Mouse (Mus musculus) CH12.LX (cell line): ENCODE data around the gene Fchsd2. TPM values are rescaled to one million over a fixed set of nuclear protein-coding genes. Genes with fewer than 3 reads are reported as not detected.

Experiments used
- DNase-seq: peaks from one replicate; pipeline ENCODE4 v3.0.0-alpha.2; 2013; ENCODE audit errors: extremely low read depth
- H3K27ac ChIP-seq: 2 replicates; pipeline ENCODE4 v1.5.1; 2012; ENCODE audit warnings: low read depth, mild to moderate bottlenecking, control low read depth, moderate library complexity; ENCODE audit not compliant: insufficient read depth
- H3K27me3 ChIP-seq: replicated peaks from 2 replicates; pipeline ENCODE3; 2012; ENCODE audit warnings: inconsistent platforms
- H3K36me3 ChIP-seq, 2 experiments: replicated peaks in 1 of 2; 2 replicates each; pipeline versions ENCODE3 to v1.6.1; 2012; ENCODE audit warnings: inconsistent platforms in 1 of 2, low read length in 1 of 2, mild to moderate bottlenecking in 1 of 2, mixed read lengths in 1 of 2, moderate library complexity in 1 of 2; ENCODE audit not compliant: control insufficient read depth in 1 of 2, insufficient read depth in 1 of 2
- H3K4me1 ChIP-seq, 2 experiments: 2 replicates each; pipeline ENCODE4 v1.6.1; 2012; ENCODE audit warnings: inconsistent platforms in 1 of 2, moderate library complexity in 1 of 2; ENCODE audit not compliant: insufficient read depth in 2 of 2, control insufficient read depth in 1 of 2
- H3K4me2 ChIP-seq: 2 replicates; pipeline ENCODE4 v1.6.1; 2012; ENCODE audit warnings: low read depth, mild to moderate bottlenecking, control low read depth; ENCODE audit not compliant: poor library complexity, insufficient read depth, severe bottlenecking
- H3K4me3 ChIP-seq, 3 experiments: fragments of 150-350 bp in 1 of 3; sonication (generic) in 1 of 3; replicated peaks in 1 of 3; 2 replicates each; pipeline versions ENCODE3 to v1.5.1; 2011 to 2012; ENCODE audit warnings: low read depth in 2 of 3, low read length in 2 of 3, mild to moderate bottlenecking in 2 of 3, moderate library complexity in 2 of 3, control low read depth in 1 of 3, improper control_type of control experiment in 1 of 3, inconsistent platforms in 1 of 3, mixed read lengths in 1 of 3; ENCODE audit not compliant: poor library complexity in 1 of 3
- H3K79me2 ChIP-seq: replicated peaks from 2 replicates; pipeline ENCODE4 v1.6.1; 2012; ENCODE audit warnings: mild to moderate bottlenecking, moderate library complexity; ENCODE audit not compliant: control insufficient read depth, poor library complexity, insufficient read depth, severe bottlenecking; ENCODE audit errors: extremely low read depth
- H3K9ac ChIP-seq: 2 replicates; pipeline ENCODE4 v1.6.1; 2012; ENCODE audit warnings: low read depth, mild to moderate bottlenecking, control low read depth, moderate library complexity; ENCODE audit not compliant: insufficient read depth
- H3K9me3 ChIP-seq: replicated peaks from 2 replicates; pipeline ENCODE3; 2012; ENCODE audit warnings: low read length, inconsistent platforms, mixed read lengths
- CTCF ChIP-seq, 2 experiments: IDR thresholded peaks in 1 of 2; conservative IDR thresholded peaks in 1 of 2; 2 replicates each; pipeline ENCODE4 v1.5.1; 2011 to 2012; ENCODE audit warnings: low read depth in 2 of 2, low read length in 2 of 2, improper control_type of control experiment in 1 of 2, inconsistent platforms in 1 of 2, mild to moderate bottlenecking in 1 of 2, moderate library complexity in 1 of 2
- EP300 ChIP-seq: IDR thresholded peaks from 2 replicates; pipeline ENCODE4 v1.6.1; 2011; ENCODE audit warnings: low read length, improper control_type of control experiment
- IRF4 ChIP-seq: IDR thresholded peaks from 2 replicates; pipeline ENCODE4 v1.6.1; 2014; ENCODE audit warnings: low read depth, mild to moderate bottlenecking, inconsistent platforms, low read length, improper control_type of control experiment
- MAFK ChIP-seq: IDR thresholded peaks from 2 replicates; pipeline ENCODE4 v1.6.1; 2011; ENCODE audit warnings: low read length, improper control_type of control experiment; ENCODE audit not compliant: insufficient replicate concordance
- MAX ChIP-seq: IDR thresholded peaks from 2 replicates; pipeline ENCODE4 v1.6.1; 2011; ENCODE audit warnings: low read length, improper control_type of control experiment
- MXI1 ChIP-seq: IDR thresholded peaks from 2 replicates; pipeline ENCODE4 v1.6.1; 2011; ENCODE audit warnings: mild to moderate bottlenecking, low read depth, low read length, improper control_type of control experiment
- PAX5 ChIP-seq: IDR thresholded peaks from 2 replicates; pipeline ENCODE4 v1.6.1; 2012; ENCODE audit warnings: low read length, inconsistent platforms, mixed read lengths
- POLR2AphosphoS2 ChIP-seq: IDR thresholded peaks from 2 replicates; pipeline ENCODE4 v1.6.1; 2011; ENCODE audit warnings: low read depth, low read length, improper control_type of control experiment
- RAD21 ChIP-seq: IDR thresholded peaks from 2 replicates; pipeline ENCODE4 v1.6.1; 2011; ENCODE audit warnings: low read depth, mild to moderate bottlenecking, low read length, improper control_type of control experiment, moderate library complexity
- SIN3A ChIP-seq: IDR thresholded peaks from 2 replicates; pipeline ENCODE4 v1.6.1; 2012; ENCODE audit warnings: low read length, improper control_type of control experiment, inconsistent platforms
- SMC3 ChIP-seq: IDR thresholded peaks from 2 replicates; pipeline ENCODE4 v1.6.1; 2011; ENCODE audit warnings: low read depth, low read length, improper control_type of control experiment
- UBTF ChIP-seq: IDR thresholded peaks from 2 replicates; pipeline ENCODE4 v1.6.1; 2012; ENCODE audit warnings: low read depth, mild to moderate bottlenecking, inconsistent platforms, low read length, improper control_type of control experiment, moderate library complexity
- USF2 ChIP-seq: conservative IDR thresholded peaks from 2 replicates; pipeline ENCODE4 v1.6.1; 2011; ENCODE audit warnings: low read depth, low read length, improper control_type of control experiment
- ZC3H11A ChIP-seq: IDR thresholded peaks from 2 replicates; pipeline ENCODE4 v1.6.1; 2012; ENCODE audit warnings: low read depth, mild to moderate bottlenecking, inconsistent platforms, low read length, improper control_type of control experiment
- ZKSCAN1 ChIP-seq: IDR thresholded peaks from 2 replicates; pipeline ENCODE4 v1.6.1; 2012; ENCODE audit warnings: low read depth, inconsistent platforms, low read length, improper control_type of control experiment, borderline replicate concordance
- ZNF384 ChIP-seq: IDR thresholded peaks from 2 replicates; pipeline ENCODE4 v1.6.1; 2012; ENCODE audit warnings: low read depth, low read length, improper control_type of control experiment, inconsistent platforms
- dilution Hi-C: fragments of 300-500 bp; cut with MboI; formaldehyde crosslinking; loops from 2 replicates; pipeline ENCODE4 v1.14.3; 2020; ENCODE audit warnings: low sequenced_read_pairs; ENCODE audit not compliant: extremely low pct_unique_long_range_greater_than_20kb, extremely low pct_ligation_motif_present
- in situ Hi-C: fragments of 300-500 bp; cut with MboI; formaldehyde crosslinking; loops from 3 replicates; pipeline ENCODE4 v1.14.3; 2019; ENCODE audit warnings: low sequenced_read_pairs, low pct_ligation_motif_present, low pct_unique_long_range_greater_than_20kb, mixed read lengths
- polyA plus RNA-seq: library from polyadenylated mRNA; unstranded; fragments of >175 nt; gene quantifications from 2 replicates; pipeline ENCODE4 v1.2.1, GENCODE M21; 2012; ENCODE audit warnings: low read depth; ENCODE audit not compliant: insufficient read length
- total RNA-seq, 2 experiments: library from RNA; depleted of rRNA; stranded (reverse); fragments of 300-350 nt in 1 of 2; fragments of >200 nt in 1 of 2; gene quantifications; 2 replicates each; pipeline ENCODE4 v1.2.3; 2012 to 2014

Fchsd2 gene
- total and polyA plus RNA-seq, 3 experiments = 23.8 to 38.2 (median 25.5) TPM

GRCm38 (mm10) chr7:101287820-101288219 lies 195.2 kb downstream of the Fchsd2 start:
- in situ Hi-C loops = no loop called here
- Histone ChIP-seq H3K9me3 (no peaks in the 10 kb centered on the region), H3K4me3 (no peak overlapping the region), H3K4me1 (peaks cover 10 to 62% of the 10 kb centered on the region in 2 experiments), H3K36me3 (peaks cover 62 to 94% of the 10 kb centered on the region in 2 experiments), H3K27ac (peak overlapping the region; percentile 5; the same call in 1 of the 2 replicates), H3K4me2 (no peak overlapping the region), H3K79me2 (no peaks in the 10 kb centered on the region; the same call in 1 of the 2 replicates), H3K27me3 (no peaks in the 10 kb centered on the region), H3K9ac (no peak overlapping the region)
- peak; percentile 54 for DNase-seq
- dilution Hi-C loops = no loop called here
- TF ChIP-seq ZKSCAN1 (no peak), SMC3 (peak; percentile 24), SIN3A (peak; percentile 39; the same call in 1 of the 2 replicates), USF2 (no peak), POLR2AphosphoS2 (0 out of 2 replicates have a peak, but pooled peaks have one; percentile 65), PAX5 (no peak), MXI1 (peak; percentile 37; the same call in 1 of the 2 replicates), IRF4 (peak; percentile 64; the same call in 1 of the 2 replicates), CTCF (conservative IDR thresholded peaks at IDR 0.05 in 1 of 2, IDR thresholded peaks at IDR 0.05 in 1 of 2; ENCODE audit: low read depth in 2 of 2, low read length in 2 of 2) (0 out of 4 replicates have a peak, but pooled peaks of 1 of the 2 experiments have one; percentile 1)
- TF ChIP-seq, all 38 proteins: peak for 6

GRCm38 (mm10) chr7:101288436-101288835 lies 195.8 kb downstream of the Fchsd2 start:
- TF ChIP-seq MXI1 (no peak), RAD21 (peak; percentile 57), ZNF384 (peak; percentile 96), ZC3H11A (no peak), SMC3 (peak; percentile 75), MAFK (no peak; the same call in 1 of the 2 replicates), UBTF (no peak), EP300 (no peak), CTCF (conservative IDR thresholded peaks at IDR 0.05 in 1 of 2, IDR thresholded peaks at IDR 0.05 in 1 of 2; ENCODE audit: low read depth in 2 of 2, low read length in 2 of 2) (peak; percentile 58 to 78; a peak in 3 of 4 replicates), MAX (no peak)
- in situ Hi-C loops (no loop called here), dilution Hi-C loops (no loop called here)
- Histone ChIP-seq H3K79me2 (no peaks in the 10 kb centered on the region; the same call in 1 of the 2 replicates), H3K4me1 (peaks cover 13 to 68% of the 10 kb centered on the region in 2 experiments), H3K9me3 (no peaks in the 10 kb centered on the region), H3K4me3 (no peak overlapping the region), H3K27me3 (no peaks in the 10 kb centered on the region), H3K4me2 (no peak overlapping the region), H3K9ac (no peak overlapping the region), H3K27ac (peak overlapping the region; percentile 5; the same call in 1 of the 2 replicates), H3K36me3 (peaks cover 58 to 92% of the 10 kb centered on the region in 2 experiments)
- DNase-seq = no peak
